Mouse (Mus musculus): ENCODE measurements around the gene Ddx17. TPM values are rescaled to one million over a fixed set of nuclear protein-coding genes. Genes with fewer than 3 reads are reported as not detected.

The Ddx17 gene
- polyA plus RNA-seq, 1 experiment from 2014 or later = 76.5 TPM

DNA sequence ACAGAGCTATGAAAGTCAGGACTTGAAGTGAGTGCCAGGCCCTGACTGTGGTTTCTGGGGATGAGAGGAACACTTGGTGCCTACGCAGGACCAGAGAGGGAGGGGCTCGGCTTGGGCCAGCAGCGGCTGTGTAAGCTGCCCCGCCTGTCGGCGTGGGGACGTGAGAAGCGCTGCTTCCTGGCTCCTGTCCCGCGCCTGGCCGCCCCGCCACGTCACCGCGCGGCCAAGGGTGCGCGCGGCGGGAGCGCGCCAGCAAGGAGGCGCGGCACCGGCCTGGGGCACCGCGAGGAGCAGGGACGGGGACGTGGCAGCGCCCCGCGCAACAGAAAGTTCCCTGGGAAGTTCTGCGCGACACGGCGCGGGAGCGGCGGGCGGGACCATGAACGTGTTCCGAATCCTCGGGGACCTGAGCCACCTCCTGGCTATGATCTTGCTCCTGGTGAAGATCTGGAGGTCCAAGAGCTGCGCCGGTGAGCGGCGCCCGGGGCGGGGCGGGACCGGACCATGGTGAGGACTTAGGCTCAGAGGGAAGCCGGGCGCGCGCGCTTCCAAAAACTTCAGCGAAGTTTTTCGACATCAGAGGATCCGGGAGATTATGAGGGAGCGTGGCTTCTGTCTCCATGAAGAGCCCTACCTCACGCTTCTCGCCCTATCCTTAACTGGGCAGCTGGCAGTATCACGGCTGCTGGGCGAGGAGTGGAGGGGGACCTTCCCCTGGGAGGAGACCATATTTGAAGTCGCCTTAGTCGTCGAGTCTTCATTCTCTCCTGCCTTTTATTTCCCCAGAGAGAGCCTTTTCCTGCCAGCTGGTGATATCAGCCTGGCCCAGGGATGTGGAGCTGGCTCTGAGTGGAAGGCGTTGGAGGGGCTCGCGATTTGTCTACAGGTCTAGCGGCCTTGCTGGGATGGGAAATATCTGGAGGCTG lies 30.1 kb downstream of the Ddx17 start, which contains the start of gene Kdelr3:
TSS of gene Kdelr3 (plus strand) at position 241 of the 926 bp plus-strand sequence.
- H3K27me3 ChIP-seq = peaks cover 65% of the 10 kb centered on the region
- H3K36me3 ChIP-seq = no peaks in the 10 kb centered on the region
- peak within 1 kb of the TSS; percentile 48 for H3K4me3 ChIP-seq
- no peak for ATAC-seq (ENCODE audit: low FRiP score)
- no peaks in the 10 kb centered on the region for H3K9me3 ChIP-seq (replicated peaks)
- H3K4me2 ChIP-seq (replicated peaks) = peak within 1 kb of the TSS; percentile 82
- peak within 1 kb of the TSS; percentile 59 for H3K9ac ChIP-seq
- no peak within 1 kb of the TSS for H3K27ac ChIP-seq
- WGBS = 1% methylated on average over 71 of the region's 71 CpGs
- H3K4me1 ChIP-seq = peaks cover 34% of the 10 kb centered on the region

DNA sequence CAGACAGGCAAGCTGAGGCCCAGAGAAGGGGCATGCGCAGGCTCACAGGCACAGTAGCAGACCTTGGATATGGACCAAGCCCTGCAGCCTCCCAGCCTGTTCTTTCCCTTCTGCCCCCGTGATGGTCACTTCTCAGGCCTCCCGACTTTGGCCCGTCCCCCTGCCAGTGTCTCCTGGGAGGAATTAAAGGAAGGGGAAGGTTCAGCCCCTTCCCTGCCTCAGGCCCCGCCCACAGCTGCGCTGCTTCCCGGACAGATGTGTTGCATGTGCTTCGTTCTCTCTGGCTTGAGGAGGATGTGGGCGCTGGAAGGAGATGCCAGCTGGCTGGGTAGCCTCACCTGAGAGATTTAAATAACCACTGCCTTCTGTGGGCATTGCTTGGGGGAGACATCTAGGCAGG lies 32.6 kb downstream of the Ddx17 start:
- Histone ChIP-seq H3K27ac (no peak overlapping the region), H3K9ac (no peak overlapping the region), H3K36me3 (no peaks in the 10 kb centered on the region), H3K27me3 (peaks cover 89% of the 10 kb centered on the region), H3K4me3 (no peak overlapping the region), H3K4me1 (peaks cover 40% of the 10 kb centered on the region), H3K9me3 (replicated peaks) (no peaks in the 10 kb centered on the region), H3K4me2 (replicated peaks) (no peak overlapping the region)
- ATAC-seq (ENCODE audit: low FRiP score) = no peak
- 10% methylated on average over 9 of the region's 9 CpGs for WGBS

DNA sequence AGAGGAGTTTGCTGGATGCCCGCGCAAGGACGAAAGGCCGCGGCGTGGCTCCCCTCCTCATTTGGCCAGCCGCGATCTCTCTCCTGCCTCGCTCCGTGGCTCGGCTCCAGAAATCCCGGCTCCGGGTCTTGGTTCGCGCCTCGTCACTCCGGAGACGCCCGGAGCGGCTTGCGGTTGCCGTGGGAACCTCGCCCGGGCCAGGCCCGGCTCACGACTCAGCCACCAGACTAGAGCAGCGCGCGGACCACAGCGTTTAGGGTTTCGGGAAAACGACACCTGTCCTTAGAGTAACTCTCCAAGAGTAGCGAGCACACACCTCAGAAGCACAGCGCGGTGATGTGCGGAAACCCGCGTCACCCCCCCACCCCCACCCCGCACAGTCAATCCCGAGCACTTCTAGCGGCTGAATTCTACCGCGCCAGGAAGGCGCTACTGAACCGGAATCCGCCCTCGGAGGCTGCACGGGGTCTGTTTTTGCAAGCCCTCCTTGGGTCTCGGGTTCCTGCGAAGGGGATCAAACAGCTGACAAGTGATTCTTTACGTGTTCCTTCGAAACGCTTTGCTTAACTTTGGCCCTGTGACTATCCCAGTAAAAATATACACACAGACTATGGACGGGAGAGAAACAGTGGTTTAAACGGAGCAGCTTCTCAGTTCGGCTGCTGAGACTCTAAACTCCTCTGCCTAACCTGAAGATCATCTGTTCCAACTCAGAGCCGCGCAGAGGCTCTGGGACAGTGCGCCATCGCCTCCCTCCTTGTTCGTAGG lies 34.8 kb downstream of the Ddx17 start:
- Histone ChIP-seq H3K4me2 (replicated peaks) (peak overlapping the region; percentile 72), H3K27ac (no peak overlapping the region), H3K4me3 (peak overlapping the region; percentile 38), H3K9me3 (replicated peaks) (no peaks in the 10 kb centered on the region), H3K9ac (0 out of 2 replicates have a peak overlapping the region, but pooled peaks have one; percentile 41), H3K4me1 (peaks cover 30% of the 10 kb centered on the region), H3K27me3 (peaks cover 93% of the 10 kb centered on the region), H3K36me3 (no peaks in the 10 kb centered on the region)
- WGBS = under 1% methylated on average over 61 of the region's 61 CpGs
- ATAC-seq (ENCODE audit: low FRiP score) = peak; percentile 80

DNA sequence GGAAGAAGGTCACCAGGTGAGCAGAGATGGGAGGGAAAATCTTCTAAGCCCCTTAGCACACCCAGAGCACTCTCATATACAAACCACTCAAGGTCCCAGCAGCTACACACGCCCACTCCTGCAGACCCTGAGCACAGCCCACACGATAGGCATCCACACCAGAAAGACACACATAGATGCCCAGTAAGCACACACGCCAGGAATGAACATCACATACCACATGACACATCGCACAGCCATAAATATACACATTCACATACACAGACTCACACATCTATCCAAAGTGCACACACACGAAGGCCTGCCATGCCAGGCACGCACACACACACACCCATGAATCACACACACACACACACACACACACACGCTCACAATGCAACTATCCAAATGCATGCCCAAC lies 36.1 kb downstream of the Ddx17 start:
- Histone ChIP-seq H3K4me1 (peaks cover 28% of the 10 kb centered on the region), H3K36me3 (no peaks in the 10 kb centered on the region), H3K27me3 (peaks cover 93% of the 10 kb centered on the region), H3K9me3 (replicated peaks) (no peaks in the 10 kb centered on the region), H3K9ac (no peak overlapping the region), H3K4me2 (replicated peaks) (no peak overlapping the region), H3K27ac (no peak overlapping the region), H3K4me3 (no peak overlapping the region)
- 82% methylated on average over 7 of the region's 7 CpGs for WGBS
- no peak for ATAC-seq (ENCODE audit: low FRiP score)

DNA sequence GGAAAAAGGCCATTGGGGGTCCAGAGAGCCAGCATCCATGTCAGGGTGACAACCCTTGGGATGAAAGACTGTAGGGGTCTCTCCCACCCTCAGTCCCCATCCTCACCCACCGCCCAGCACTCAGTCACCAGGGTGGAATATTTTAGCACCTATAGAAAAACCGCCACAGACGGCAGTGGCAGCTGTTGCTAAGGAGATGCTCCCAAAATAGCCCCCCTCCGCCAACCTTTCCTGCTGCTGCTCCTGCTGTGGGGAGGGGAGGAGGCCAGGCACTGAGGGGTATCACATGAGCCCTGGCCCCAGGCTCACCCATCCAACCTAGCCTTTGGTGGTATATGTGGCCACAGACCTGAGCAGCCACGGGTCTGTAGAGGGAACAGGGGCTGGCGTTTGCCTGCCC lies 36.5 kb downstream of the Ddx17 start:
- H3K4me1 ChIP-seq = peaks cover 32% of the 10 kb centered on the region
- no peaks in the 10 kb centered on the region for H3K36me3 ChIP-seq
- H3K4me3 ChIP-seq = no peak overlapping the region
- no peak overlapping the region for H3K27ac ChIP-seq
- no peak overlapping the region for H3K9ac ChIP-seq
- WGBS = 31% methylated on average over 6 of the region's 6 CpGs
- H3K4me2 ChIP-seq (replicated peaks) = no peak overlapping the region
- no peak for ATAC-seq (ENCODE audit: low FRiP score)
- H3K9me3 ChIP-seq (replicated peaks) = no peaks in the 10 kb centered on the region
- H3K27me3 ChIP-seq = peaks cover 93% of the 10 kb centered on the region

DNA sequence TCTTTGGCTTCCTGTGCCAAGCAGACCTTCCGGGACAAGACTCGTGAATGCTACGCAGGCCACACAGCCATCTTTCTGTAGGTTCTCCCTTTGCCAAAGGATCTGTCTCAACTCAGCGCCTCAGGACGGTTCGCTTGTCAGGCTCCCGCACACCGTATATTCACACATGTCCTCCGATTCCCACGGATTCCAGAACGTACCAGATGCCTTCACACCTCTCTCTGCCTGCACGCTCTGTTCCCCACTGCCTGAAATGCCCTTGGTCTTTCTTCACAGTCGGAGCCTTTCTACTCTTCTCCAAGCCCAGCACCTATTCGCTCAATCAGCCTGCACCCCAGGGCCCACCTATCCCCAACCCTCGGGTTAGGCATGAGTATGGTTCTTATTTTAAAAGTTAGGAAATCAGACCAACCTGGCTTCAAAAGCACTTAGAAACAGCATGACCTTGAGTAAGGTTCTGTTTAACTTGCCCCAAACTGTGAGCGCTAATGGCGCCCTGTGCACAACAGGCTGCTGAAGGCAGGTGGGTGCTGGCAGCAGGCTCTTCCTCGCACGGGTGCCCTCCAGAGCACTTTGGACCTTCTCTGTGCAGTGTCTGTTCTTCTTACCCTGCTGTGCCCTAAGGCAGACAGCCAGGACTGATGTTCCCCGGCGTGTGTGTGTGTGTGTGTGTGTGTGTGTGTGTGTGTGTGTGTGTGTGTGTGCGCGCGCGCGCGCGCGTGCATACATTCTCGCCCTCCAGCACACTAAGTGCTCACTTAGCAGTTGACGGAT lies 39.3 kb downstream of the Ddx17 start:
- no peaks in the 10 kb centered on the region for H3K9me3 ChIP-seq (replicated peaks)
- 57% methylated on average over 31 of the region's 31 CpGs for WGBS
- no peak overlapping the region for H3K9ac ChIP-seq
- H3K27ac ChIP-seq = no peak overlapping the region
- no peak for ATAC-seq (ENCODE audit: low FRiP score)
- no peak overlapping the region for H3K4me3 ChIP-seq
- H3K36me3 ChIP-seq = no peaks in the 10 kb centered on the region
- H3K4me2 ChIP-seq (replicated peaks) = no peak overlapping the region
- peaks cover 93% of the 10 kb centered on the region for H3K27me3 ChIP-seq
- peaks cover 26% of the 10 kb centered on the region for H3K4me1 ChIP-seq

DNA sequence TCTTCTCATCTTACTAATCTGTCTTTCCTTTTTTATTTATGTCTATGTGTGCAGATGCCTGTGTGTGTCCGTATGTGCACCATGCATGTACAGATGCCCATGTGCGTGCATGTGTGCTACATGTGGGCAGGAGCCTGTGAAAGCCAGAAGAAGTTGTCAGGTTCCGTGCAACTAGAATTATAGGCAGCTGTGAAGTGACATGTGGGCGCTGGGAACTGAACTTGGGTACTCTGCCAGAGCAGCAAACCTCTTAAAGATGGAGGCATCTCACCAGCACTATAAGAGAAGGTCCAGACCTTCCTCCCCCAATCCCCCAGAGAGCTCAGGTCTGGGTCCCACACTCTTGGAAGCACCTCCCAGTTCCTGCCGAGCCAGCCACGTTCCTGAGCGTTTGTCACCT lies 40.1 kb downstream of the Ddx17 start:
- Histone ChIP-seq H3K27me3 (peaks cover 97% of the 10 kb centered on the region), H3K4me3 (no peak overlapping the region), H3K27ac (no peak overlapping the region), H3K9ac (no peak overlapping the region), H3K9me3 (replicated peaks) (no peaks in the 10 kb centered on the region), H3K4me1 (peaks cover 21% of the 10 kb centered on the region), H3K4me2 (replicated peaks) (peak overlapping the region; percentile 99), H3K36me3 (no peaks in the 10 kb centered on the region)
- 39% methylated on average over 7 of the region's 7 CpGs for WGBS
- no peak for ATAC-seq (ENCODE audit: low FRiP score)

DNA sequence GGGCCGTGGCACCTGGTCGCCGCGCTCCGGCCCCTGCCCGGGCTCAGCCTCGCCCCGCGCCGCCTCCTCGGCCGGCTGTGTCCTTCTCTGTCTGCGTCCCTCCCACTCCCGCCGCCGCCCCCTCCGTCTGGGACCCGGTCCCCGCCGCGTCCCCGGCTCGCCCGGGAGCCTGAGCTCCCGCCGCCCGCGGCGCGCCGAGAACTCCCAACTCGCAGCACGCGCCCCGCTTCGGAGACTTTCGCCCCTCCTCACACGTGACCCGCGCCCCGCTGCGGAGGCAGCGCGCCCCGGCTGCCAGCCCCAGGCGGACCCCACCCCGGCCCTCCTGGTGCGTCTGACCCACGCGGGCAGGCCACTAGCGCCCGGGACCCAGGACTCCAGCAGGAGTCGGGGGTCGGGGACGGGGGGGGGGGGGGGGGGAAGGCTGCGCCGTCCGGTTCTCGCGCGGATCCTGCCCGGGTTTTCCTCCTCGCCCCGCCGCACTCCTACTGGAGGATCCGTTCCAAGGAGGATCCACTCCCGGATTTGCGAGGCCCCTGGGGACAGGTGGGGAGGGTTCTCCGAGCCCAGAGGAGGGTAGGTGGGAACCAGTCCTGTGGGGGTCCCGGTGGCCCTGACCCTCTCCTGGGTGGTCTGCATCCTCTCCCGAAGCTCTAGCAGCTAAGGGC lies 40.8 kb downstream of the Ddx17 start:
- Histone ChIP-seq H3K27me3 (peaks cover 95% of the 10 kb centered on the region), H3K4me1 (peaks cover 15% of the 10 kb centered on the region), H3K27ac (no peak overlapping the region), H3K9ac (peak overlapping the region; percentile 52), H3K9me3 (replicated peaks) (no peaks in the 10 kb centered on the region), H3K36me3 (no peaks in the 10 kb centered on the region), H3K4me2 (replicated peaks) (peak overlapping the region; percentile 99), H3K4me3 (peak overlapping the region; percentile 50)
- peak; percentile 43 for ATAC-seq (ENCODE audit: low FRiP score)
- under 1% methylated on average over 59 of the region's 71 CpGs for WGBS

DNA sequence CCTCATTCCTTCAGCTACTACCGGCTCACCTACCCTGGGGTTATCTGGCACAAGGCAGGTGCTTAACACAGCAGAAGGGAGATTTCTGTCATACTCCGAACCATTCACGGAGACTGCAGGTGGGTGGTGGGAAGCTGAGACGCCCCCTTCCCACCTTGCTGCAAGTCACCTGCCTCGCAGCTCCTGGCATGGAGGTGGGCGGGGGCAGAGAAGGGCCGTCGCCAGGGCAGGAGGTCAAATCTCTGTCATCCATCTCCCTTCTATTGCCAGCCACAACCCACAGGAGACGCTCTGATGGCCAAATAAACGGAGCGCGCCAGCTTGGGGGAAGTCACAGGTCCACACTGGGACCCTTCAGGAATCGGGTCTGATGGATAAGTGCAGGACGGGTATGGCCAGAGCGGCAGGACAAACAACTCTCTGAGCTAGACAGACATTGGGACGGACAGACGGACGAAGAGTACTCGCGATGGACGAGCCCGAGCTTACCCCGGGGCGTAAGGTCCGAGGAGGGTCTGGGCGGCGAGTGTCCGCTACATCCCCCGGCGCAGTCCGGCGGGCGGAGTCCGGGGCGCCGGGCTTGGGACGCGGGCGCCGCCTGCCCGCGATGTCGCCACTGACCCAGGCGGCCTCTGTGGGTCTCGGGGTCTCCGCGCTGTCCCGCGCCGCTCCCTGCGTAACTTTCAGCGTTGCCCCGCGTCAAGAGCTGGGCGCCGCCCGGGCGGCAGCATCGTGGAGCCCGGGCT lies 41.7 kb downstream of the Ddx17 start, which contains the start of gene Kcnj4:
TSS of gene Kcnj4 (minus strand) at position 535 of the 746 bp plus-strand sequence.
- H3K36me3 ChIP-seq = no peaks in the 10 kb centered on the region
- H3K9me3 ChIP-seq (replicated peaks) = no peaks in the 10 kb centered on the region
- H3K9ac ChIP-seq = peak within 1 kb of the TSS; percentile 52
- H3K27ac ChIP-seq = no peak within 1 kb of the TSS
- peaks cover 15% of the 10 kb centered on the region for H3K4me1 ChIP-seq
- 0 out of 2 replicates have a peak, but pooled peaks have one; percentile 2 for ATAC-seq (ENCODE audit: low FRiP score)
- peak within 1 kb of the TSS; percentile 99 for H3K4me2 ChIP-seq (replicated peaks)
- H3K27me3 ChIP-seq = peaks cover 95% of the 10 kb centered on the region
- 1% methylated on average over 59 of the region's 60 CpGs for WGBS
- H3K4me3 ChIP-seq = peak within 1 kb of the TSS; percentile 50

DNA sequence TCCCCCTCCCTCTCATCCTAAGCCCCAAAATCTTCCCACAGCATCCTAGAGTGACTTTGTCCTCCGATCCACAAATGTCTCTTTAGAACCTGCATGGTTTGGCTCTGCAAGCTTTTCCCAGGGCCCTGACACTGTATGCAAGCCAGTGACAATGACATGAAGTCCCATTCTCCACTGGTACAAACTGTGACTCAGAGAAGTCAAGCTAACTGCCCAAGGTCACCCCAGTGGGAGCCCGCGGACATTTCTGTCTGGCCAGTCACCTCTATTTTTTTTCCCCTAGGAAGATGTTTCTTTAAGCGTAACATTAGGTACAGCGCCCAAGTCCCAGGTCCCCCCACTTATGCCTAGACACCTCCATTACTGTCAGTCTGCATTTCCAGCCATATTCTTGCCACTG lies 43.1 kb downstream of the Ddx17 start:
- H3K4me1 ChIP-seq = peaks cover 15% of the 10 kb centered on the region
- H3K27me3 ChIP-seq = peaks cover 91% of the 10 kb centered on the region
- no peak overlapping the region for H3K4me3 ChIP-seq
- no peak overlapping the region for H3K9ac ChIP-seq
- 70% methylated on average over 5 of the region's 5 CpGs for WGBS
- H3K4me2 ChIP-seq (replicated peaks) = no peak overlapping the region
- no peaks in the 10 kb centered on the region for H3K9me3 ChIP-seq (replicated peaks)
- no peaks in the 10 kb centered on the region for H3K36me3 ChIP-seq
- ATAC-seq (ENCODE audit: low FRiP score) = no peak
- no peak overlapping the region for H3K27ac ChIP-seq

DNA sequence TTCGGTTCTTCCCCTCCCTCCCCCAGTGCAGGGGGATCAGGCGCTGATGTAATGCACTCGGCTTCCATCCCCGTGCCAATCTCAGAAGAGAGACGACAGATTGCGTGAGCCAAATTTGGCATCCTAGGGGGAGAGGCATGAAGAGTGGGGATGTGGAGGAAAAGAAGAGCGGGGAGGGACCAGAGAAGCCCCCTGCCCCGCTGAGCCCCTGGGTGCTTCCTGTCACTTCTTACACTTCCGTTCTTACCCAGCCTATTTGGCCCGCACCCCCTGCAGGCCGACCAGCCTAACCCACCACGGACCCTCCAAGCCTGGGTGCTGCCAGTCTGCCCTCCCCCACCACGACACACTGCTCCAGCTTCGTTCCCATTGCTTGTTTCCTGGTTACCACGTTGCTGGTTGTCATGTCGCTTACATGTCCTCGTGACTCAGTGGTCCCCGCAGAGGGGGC lies 43.6 kb downstream of the Ddx17 start:
- Histone ChIP-seq H3K9me3 (replicated peaks) (no peaks in the 10 kb centered on the region), H3K36me3 (no peaks in the 10 kb centered on the region), H3K27ac (no peak overlapping the region), H3K4me2 (replicated peaks) (no peak overlapping the region), H3K4me3 (no peak overlapping the region), H3K27me3 (peaks cover 86% of the 10 kb centered on the region), H3K4me1 (peaks cover 15% of the 10 kb centered on the region), H3K9ac (no peak overlapping the region)
- ATAC-seq (ENCODE audit: low FRiP score) = no peak
- 17% methylated on average over 18 of the region's 18 CpGs for WGBS
